Mouse (Mus musculus): ENCODE measurements around the gene Calcrl.

Gene Calcrl

GRCm38 (mm10) chr2:84362779-84363719, 62.2 kb downstream of the Calcrl start:
- CTCF ChIA-PET, result no interaction called here

DNA sequence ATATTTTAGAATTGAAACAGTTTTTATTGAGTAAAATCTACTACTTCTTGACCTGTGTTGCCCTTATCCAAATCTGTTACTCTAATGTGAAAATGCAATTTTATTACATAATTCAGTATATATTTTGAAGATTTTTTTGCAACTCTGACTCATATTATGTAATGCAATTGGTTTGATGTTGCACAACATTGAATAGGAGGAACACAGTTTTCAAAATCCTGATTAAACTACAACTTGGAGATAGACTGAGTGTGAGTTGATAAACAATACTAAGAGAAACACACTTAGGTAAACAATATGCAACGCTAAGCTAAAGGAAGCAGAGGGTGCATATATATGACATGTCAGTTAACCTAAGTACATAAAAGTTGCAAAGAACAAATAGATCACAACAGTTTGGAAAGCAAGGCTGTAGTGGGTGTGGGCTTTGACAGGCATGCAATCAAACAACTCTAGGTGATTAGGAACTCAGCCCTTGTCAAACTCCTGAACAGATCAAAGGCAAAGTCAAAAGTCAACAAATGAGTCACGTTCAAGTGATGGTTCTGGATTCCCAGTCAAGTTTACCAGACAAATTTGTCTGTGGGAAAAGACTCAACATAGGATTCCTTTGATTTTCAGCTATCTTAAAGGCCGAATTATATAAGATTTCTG, 66.4 kb downstream of the Calcrl start:
- ChIA-PET CTCF (no interaction called here), POLR2A (no interaction called here)

More at GRCm38 (mm10) chr2:84362779-84363719, 62.2 kb downstream of the Calcrl start:
- POLR2A ChIA-PET, result no interaction called here

- CTCF ChIA-PET, result no interaction called here
- POLR2A ChIA-PET, result no interaction called here
These were observed 69.9 kb downstream of the Calcrl start for GRCm38 (mm10) chr2:84355281-84355680.

DNA sequence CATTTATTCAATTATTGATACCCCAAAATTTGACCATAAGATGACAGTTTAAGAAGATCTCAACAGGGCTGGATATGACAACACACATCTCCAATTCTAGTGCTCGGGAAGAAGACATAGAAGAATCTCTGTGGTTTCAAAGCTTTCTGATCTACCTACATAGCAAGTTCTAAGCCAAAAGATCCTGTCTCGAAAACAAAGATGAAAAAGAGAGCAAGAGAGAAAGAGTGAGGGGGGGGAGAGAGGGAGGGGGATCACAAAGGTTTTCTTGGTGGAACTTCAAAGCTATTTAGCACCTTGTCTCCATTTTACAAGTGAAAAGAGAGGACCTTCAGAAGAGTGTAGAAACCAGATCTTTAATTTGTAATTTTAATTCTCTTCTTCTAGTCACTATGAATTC, 77.8 kb downstream of the Calcrl start:
- ChIA-PET CTCF (interaction anchor here in 1 of 4 experiments (0.6 kb wide), 1 partner anchor 875 kb away, joined by 4 read pairs; no protein-coding TSS in a partner anchor), POLR2A (interaction anchor here in 1 of 4 experiments (1.4 kb wide), 1 partner anchor 44 kb away, joined by 6 read pairs; no protein-coding TSS in a partner anchor)

- ChIA-PET CTCF (no interaction called here), POLR2A (no interaction called here)
These were observed 81.5 kb downstream of the Calcrl start for GRCm38 (mm10) chr2:84343756-84344155.

DNA sequence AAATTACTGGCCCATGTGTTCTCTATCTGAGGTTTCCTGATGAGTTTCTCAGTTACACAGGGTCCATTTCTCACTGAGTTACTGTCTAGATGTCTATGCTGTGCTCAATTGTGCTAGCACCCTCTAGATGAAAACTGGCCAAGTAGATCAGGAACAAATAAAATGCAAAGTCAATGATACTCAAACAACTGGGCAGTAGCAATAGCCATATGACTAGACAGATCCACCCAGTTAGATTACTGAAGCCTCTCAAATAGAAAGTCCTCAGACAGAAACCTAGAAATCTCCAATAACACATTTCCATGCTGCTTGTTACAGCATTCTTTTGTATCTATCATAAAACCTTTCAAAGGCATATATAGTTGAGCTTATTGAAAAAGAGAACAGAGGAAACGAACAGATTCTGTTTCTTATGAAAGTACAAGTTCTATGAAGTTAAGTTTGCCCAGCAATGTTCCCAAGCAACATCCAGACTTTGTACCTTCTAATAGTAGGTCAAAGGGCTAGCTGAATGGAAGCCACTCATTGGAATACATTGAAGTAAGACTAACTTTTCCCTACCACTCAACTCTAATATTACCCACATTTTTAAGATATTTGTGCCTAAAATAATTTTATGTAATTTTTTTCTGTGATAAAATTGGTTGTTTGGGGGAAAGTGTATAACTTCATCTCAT, 87.3 kb downstream of the Calcrl start:
- CTCF ChIA-PET, result no interaction called here
- POLR2A ChIA-PET, result no interaction called here

DNA sequence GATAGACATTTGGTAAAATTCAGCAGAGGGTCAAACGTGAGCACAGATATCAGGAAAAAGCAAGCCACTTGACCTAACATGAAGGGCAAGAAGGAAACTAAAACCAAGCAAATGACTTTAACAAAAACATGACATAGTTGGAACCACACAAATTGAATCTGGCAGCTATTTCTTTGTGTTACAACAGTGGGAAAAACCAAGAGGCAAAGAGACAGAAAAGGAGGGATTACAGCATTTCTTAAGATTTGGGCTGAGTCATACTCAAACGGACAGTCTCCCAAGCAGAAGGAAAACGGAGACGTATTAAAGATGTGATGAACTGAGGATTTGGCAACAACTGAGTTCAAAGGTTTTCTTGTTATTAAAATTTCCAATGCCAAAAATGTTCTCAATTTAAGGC, 88.9 kb downstream of the Calcrl start:
- ChIA-PET POLR2A (no interaction called here), CTCF (no interaction called here)

GRCm38 (mm10) chr2:84316185-84316805, 108.9 kb downstream of the Calcrl start:
- ChIA-PET CTCF (no interaction called here), POLR2A (no interaction called here)

DNA sequence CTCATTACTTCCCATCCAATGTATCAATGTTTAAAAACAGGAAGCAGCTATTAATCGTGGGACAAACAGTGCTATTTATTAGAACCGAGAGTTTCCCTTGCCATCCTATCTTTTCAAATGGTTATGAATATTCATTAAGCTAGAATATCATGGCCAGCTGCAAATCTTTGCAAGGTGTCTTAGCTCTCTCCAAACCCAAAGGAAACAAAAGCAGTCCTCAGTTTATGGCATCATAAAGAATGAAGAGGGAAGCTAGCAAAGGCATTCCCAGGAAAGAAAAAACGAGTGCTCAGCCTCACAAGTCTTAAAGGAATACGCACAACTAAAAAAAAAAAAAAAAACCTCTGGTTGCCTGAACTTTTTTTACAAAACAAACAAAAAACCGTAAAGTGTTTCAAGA, 128.7 kb downstream of the Calcrl start:
- ChIA-PET CTCF (interaction anchor here in 1 of 4 experiments (0.7 kb wide), 2 partner anchors 9 to 420 kb away, joined by 5 to 14 read pairs; no protein-coding TSS in a partner anchor), POLR2A (interaction anchor here in 1 of 4 experiments (0.7 kb wide), 1 partner anchor 107 kb away, joined by 4 read pairs; no protein-coding TSS in a partner anchor)

GRCm38 (mm10) chr2:84295068-84295467, 130.1 kb downstream of the Calcrl start:
- ChIA-PET POLR2A (interaction anchor here in 1 of 4 experiments (0.6 kb wide), 1 partner anchor 27 kb away, joined by 4 read pairs; no protein-coding TSS in a partner anchor), CTCF (interaction anchor here in 1 of 4 experiments (0.6 kb wide), 1 partner anchor 165 kb away, joined by 7 read pairs; no protein-coding TSS in a partner anchor)

GRCm38 (mm10) chr2:84294611-84295010, 130.6 kb downstream of the Calcrl start:
- POLR2A ChIA-PET, result interaction anchor here in 1 of 4 experiments (0.6 kb wide), 1 partner anchor 27 kb away, joined by 4 read pairs; no protein-coding TSS in a partner anchor
- CTCF ChIA-PET, result interaction anchor here in 1 of 4 experiments (0.6 kb wide), 1 partner anchor 164 kb away, joined by 7 read pairs; no protein-coding TSS in a partner anchor

DNA sequence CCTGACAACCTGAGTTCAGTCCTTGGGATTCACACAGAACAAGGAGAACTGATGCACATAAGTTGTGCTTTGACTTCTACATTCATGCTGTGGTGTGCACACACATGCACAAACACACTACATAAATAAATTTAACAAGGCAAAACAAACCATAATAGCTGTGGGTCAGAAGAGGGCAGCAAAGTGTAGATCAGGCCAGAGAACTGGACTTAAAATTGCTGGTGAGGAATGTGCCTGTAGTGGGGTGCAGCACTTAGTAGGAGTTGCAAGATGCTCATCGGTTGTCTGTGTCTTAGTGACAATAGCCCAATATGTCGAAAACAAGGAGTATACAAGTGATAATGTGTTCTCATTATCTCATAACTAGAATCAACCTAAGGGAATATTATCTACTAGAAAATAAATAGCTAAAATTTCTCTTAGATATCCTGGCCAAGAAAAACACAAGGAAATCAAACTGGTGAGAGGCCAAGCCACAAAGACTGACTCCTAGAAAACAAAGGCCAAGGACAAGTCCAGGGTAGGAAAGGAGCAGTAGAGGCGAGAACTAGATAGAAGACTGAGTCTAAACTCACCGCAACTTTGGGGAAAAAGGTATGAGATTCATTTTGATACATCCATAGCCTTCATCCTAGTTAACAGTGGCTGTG, 132.7 kb downstream of the Calcrl start:
- POLR2A ChIA-PET, result no interaction called here
- CTCF ChIA-PET, result no interaction called here

GRCm38 (mm10) chr2:84288940-84289557, 136.2 kb downstream of the Calcrl start:
- ChIA-PET POLR2A (no interaction called here), CTCF (no interaction called here)
